Mouse (Mus musculus): ENCODE measurements around the gene Focad. TPM values are rescaled to one million over a fixed set of nuclear protein-coding genes. Genes with fewer than 3 reads are reported as not detected.
A peak's percentile ranks its signal among the peaks of the same experiment; 100 is the strongest.

Focad gene
- polyA plus RNA-seq, 1 experiment from 2014 or later = 16.9 TPM

MicroRNA genes within 50 kb of the gene (microRNA counts, 519-probe panel; counts per million panel counts)
- microRNA mmu-miR-491 = 1,534 counts per million, percentile 12 among the panel's probes with 10 or more counts

Small RNAs within 50 kb of the gene (microRNA-seq; reads per million reads assigned to microRNA genes)
- gene Mir491 (ENCODE audit: borderline number of aligned reads) = 1.7 reads per million, percentile 3 among the genes with 10 or more reads in this experiment

Other genes starting within 250 kb of the Focad start
- gene Mllt3, start 61.3 kb upstream of the Focad start, polyA plus RNA-seq (2015; fragmentation: Nextera tagmentation; extraction: Ambion mirVana) = 54.3 and 56.4 TPM in 2 replicates

All from embryonic facial prominence, embryonic 15.5 days (tissue).